Mouse (Mus musculus): ENCODE results near the gene Chmp2a. TPM values are rescaled to one million over a fixed set of nuclear protein-coding genes. Genes with fewer than 3 reads are reported as not detected.

Chmp2a gene
- polyA plus RNA-seq, 1 experiment = 128 TPM

DNA sequence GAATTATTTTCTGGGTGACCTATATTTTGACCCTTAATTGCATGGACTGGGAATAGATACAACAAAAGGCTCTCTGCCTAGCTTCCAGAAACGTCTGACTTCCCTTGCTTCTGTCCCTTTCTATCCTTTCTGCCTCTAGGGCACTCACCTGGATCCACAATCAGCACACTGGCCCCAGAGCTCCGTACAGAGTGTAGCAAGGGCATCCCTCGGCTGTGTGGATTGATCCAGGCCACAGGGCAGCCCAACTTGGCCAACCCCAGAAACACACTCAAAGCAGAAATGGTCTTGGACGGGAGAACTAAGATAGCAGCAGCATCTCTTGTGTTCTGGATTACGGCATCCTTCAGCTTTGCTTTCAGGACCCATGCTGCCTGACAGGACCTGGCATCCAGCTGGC is 37.4 kb downstream of the Chmp2a start:
- Histone ChIP-seq H3K27me3 (ENCODE audit: control insufficient read depth, insufficient read depth, insufficient read length) (no peaks in the 10 kb centered on the region), H3K79me3 (ENCODE audit: low read depth) (no peaks in the 10 kb centered on the region), H3K79me2 (ENCODE audit: control insufficient read depth, insufficient read depth) (no peaks in the 10 kb centered on the region), H3K4me3 (ENCODE audit: insufficient read depth, poor library complexity, severe bottlenecking) (no peak overlapping the region), H3K36me3 (ENCODE audit: control insufficient read depth, insufficient read depth) (no peaks in the 10 kb centered on the region), H3ac (ENCODE audit: control insufficient read depth, insufficient read length, low read depth) (no peak overlapping the region)
- no peak for TF ChIP-seq CTCF (IDR thresholded peaks at IDR 0.05; ENCODE audit: control insufficient read depth, insufficient read depth, insufficient read length)
- no peak for TF ChIP-seq CEBPB (IDR thresholded peaks at IDR 0.05; ENCODE audit: low read depth)
- TF ChIP-seq MYOG (IDR thresholded peaks at IDR 0.05; ENCODE audit: control insufficient read depth, extremely low read depth, insufficient read length) = no peak

DNA sequence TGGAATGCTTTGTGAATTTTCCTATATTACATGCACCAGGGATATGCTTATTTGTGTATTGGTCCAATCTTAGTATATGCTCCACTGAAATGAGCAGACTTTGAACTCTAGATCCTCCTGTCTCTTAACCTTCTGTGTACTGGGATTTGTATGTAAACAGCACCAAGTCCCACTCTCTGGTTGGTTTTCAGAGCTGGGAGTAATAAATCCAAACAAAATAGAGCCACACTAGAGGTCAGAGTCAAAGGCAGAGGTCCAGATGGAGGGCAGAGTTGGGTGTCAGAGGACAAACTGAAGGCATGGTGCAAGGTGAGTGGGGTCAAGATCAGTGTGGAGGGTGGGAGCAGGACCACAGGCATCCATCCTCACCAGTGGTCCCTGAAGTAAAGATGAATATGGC is 38.7 kb downstream of the Chmp2a start:
- Histone ChIP-seq H3K36me3 (ENCODE audit: control insufficient read depth, insufficient read depth) (no peaks in the 10 kb centered on the region), H3K4me3 (ENCODE audit: insufficient read depth, poor library complexity, severe bottlenecking) (no peak overlapping the region), H3K27me3 (ENCODE audit: control insufficient read depth, insufficient read depth, insufficient read length) (no peaks in the 10 kb centered on the region), H3ac (ENCODE audit: control insufficient read depth, insufficient read length, low read depth) (no peak overlapping the region), H3K79me2 (ENCODE audit: control insufficient read depth, insufficient read depth) (no peaks in the 10 kb centered on the region), H3K79me3 (ENCODE audit: low read depth) (no peaks in the 10 kb centered on the region)
- TF ChIP-seq CEBPB (IDR thresholded peaks at IDR 0.05; ENCODE audit: low read depth) (no peak), MYOG (IDR thresholded peaks at IDR 0.05; ENCODE audit: control insufficient read depth, extremely low read depth, insufficient read length) (no peak), FOSL1 (IDR thresholded peaks at IDR 0.05; ENCODE audit: insufficient read depth, low read length, poor library complexity, severe bottlenecking) (no peak), CTCF (IDR thresholded peaks at IDR 0.05; ENCODE audit: control insufficient read depth, insufficient read depth, insufficient read length) (no peak), MYOD1 (IDR thresholded peaks at IDR 0.05; ENCODE audit: control insufficient read depth, insufficient read length, low read depth) (no peak), MAX (IDR thresholded peaks at IDR 0.05) (no peak), USF1 (IDR thresholded peaks at IDR 0.05; ENCODE audit: low read depth) (no peak)

DNA sequence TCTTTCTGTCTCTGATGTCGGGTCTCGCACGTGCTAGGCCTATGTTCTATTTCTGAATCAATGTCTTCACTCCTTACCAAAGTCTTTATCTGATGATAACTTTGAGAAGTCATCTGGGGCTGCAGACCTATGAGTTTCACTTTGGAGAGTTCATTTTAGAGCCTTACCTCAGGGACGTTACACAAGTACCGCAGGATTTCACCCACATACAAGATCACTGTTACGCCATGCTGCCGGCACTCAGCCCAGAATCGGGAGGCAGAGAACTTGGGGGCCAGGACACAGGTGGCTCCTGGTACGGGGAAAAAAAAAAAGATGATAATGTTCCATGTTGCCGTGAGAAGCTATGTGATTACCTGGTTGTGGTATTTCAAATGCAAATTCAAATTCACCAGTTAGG is 41.5 kb downstream of the Chmp2a start:
- H3K79me2 ChIP-seq (ENCODE audit: control insufficient read depth, insufficient read depth) = no peaks in the 10 kb centered on the region
- H3K27me3 ChIP-seq (ENCODE audit: control insufficient read depth, insufficient read depth, insufficient read length) = no peaks in the 10 kb centered on the region
- H3ac ChIP-seq (ENCODE audit: control insufficient read depth, insufficient read length, low read depth) = no peak overlapping the region
- no peaks in the 10 kb centered on the region for H3K79me3 ChIP-seq (ENCODE audit: low read depth)
- no peaks in the 10 kb centered on the region for H3K36me3 ChIP-seq (ENCODE audit: control insufficient read depth, insufficient read depth)
- TF ChIP-seq CEBPB (IDR thresholded peaks at IDR 0.05; ENCODE audit: low read depth) (no peak), MAX (IDR thresholded peaks at IDR 0.05) (no peak), FOSL1 (IDR thresholded peaks at IDR 0.05; ENCODE audit: insufficient read depth, low read length, poor library complexity, severe bottlenecking) (no peak), USF1 (IDR thresholded peaks at IDR 0.05; ENCODE audit: low read depth) (no peak), MYOG (IDR thresholded peaks at IDR 0.05; ENCODE audit: control insufficient read depth, extremely low read depth, insufficient read length) (no peak), CTCF (IDR thresholded peaks at IDR 0.05; ENCODE audit: control insufficient read depth, insufficient read depth, insufficient read length) (no peak), MYOD1 (IDR thresholded peaks at IDR 0.05; ENCODE audit: control insufficient read depth, insufficient read length, low read depth) (no peak)
- no peak overlapping the region for H3K4me3 ChIP-seq (ENCODE audit: insufficient read depth, poor library complexity, severe bottlenecking)

DNA sequence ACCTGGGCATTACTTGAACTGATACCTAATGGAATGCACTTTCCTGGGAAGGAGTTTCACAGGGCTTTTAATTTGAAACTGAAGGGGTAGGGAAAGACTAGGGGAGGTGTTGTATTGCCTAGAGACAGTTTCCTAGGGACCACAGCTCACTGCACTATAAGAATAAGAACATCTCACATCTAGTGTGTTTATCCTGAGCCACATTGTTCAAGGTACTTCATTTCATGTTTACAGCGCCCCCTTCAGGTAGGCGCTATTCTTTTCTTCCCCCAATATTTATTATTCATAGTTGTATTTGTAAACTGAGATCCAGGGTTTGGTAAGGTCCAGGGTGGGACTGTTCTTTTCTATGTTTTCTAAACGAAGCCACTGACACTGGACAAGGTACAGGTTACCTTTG is 42.4 kb downstream of the Chmp2a start:
- H3K79me2 ChIP-seq (ENCODE audit: control insufficient read depth, insufficient read depth) = no peaks in the 10 kb centered on the region
- H3K4me3 ChIP-seq (ENCODE audit: insufficient read depth, poor library complexity, severe bottlenecking) = no peak overlapping the region
- no peaks in the 10 kb centered on the region for H3K27me3 ChIP-seq (ENCODE audit: control insufficient read depth, insufficient read depth, insufficient read length)
- no peak for TF ChIP-seq FOSL1 (IDR thresholded peaks at IDR 0.05; ENCODE audit: insufficient read depth, low read length, poor library complexity, severe bottlenecking)
- TF ChIP-seq CEBPB (IDR thresholded peaks at IDR 0.05; ENCODE audit: low read depth) = no peak
- TF ChIP-seq CTCF (IDR thresholded peaks at IDR 0.05; ENCODE audit: control insufficient read depth, insufficient read depth, insufficient read length) = no peak
- no peak for TF ChIP-seq MYOD1 (IDR thresholded peaks at IDR 0.05; ENCODE audit: control insufficient read depth, insufficient read length, low read depth)
- no peak overlapping the region for H3ac ChIP-seq (ENCODE audit: control insufficient read depth, insufficient read length, low read depth)
- H3K36me3 ChIP-seq (ENCODE audit: control insufficient read depth, insufficient read depth) = no peaks in the 10 kb centered on the region
- H3K79me3 ChIP-seq (ENCODE audit: low read depth) = no peaks in the 10 kb centered on the region

DNA sequence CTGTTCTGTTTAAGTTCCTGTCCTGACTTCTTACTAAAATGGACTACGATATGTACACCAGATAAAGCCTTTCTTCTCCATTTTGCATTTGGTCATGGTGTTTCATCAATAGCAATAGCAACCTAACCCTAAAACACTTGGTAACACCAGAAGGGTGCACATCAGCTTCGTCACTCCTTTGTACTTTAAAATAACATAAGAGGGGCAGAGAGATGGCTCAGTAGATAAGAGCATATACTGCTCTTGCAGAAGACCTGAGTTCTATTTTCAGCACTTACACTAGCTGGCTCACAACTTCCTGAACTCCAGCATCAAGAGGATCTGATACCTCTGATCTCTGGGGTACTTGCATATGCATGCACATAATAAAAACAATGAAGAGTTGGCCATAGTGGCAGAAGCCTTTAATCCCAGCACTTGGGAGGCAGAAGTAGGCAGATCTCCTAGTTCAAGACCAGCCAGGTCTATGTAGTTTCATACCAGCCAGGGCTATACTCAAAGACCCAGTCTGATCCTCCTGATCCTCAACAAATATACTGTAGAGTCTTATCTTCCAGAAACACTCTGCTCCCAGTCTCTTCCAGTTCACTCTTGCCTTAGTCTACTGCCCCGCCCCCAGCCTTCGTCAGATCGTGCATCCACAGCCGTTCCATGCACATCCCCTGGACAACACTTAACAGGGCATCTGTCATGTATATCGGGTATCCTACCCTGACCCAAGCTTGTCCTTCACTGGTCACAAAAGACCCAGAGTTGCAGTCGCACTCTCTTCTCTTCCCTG is 47.0 kb downstream of the Chmp2a start:
- no peaks in the 10 kb centered on the region for H3K79me2 ChIP-seq (ENCODE audit: control insufficient read depth, insufficient read depth)
- H3K27me3 ChIP-seq (ENCODE audit: control insufficient read depth, insufficient read depth, insufficient read length) = no peaks in the 10 kb centered on the region
- H3ac ChIP-seq (ENCODE audit: control insufficient read depth, insufficient read length, low read depth) = no peak overlapping the region
- H3K79me3 ChIP-seq (ENCODE audit: low read depth) = no peaks in the 10 kb centered on the region
- TF ChIP-seq MYOG (IDR thresholded peaks at IDR 0.05; ENCODE audit: control insufficient read depth, extremely low read depth, insufficient read length) = no peak
- TF ChIP-seq CEBPB (IDR thresholded peaks at IDR 0.05; ENCODE audit: low read depth) = no peak
- no peak for TF ChIP-seq CTCF (IDR thresholded peaks at IDR 0.05; ENCODE audit: control insufficient read depth, insufficient read depth, insufficient read length)
- TF ChIP-seq FOSL1 (IDR thresholded peaks at IDR 0.05; ENCODE audit: insufficient read depth, low read length, poor library complexity, severe bottlenecking) = no peak
- no peak for TF ChIP-seq MAX (IDR thresholded peaks at IDR 0.05)
- TF ChIP-seq MYOD1 (IDR thresholded peaks at IDR 0.05; ENCODE audit: control insufficient read depth, insufficient read length, low read depth) = no peak
- TF ChIP-seq USF1 (IDR thresholded peaks at IDR 0.05; ENCODE audit: low read depth) = no peak
- no peaks in the 10 kb centered on the region for H3K36me3 ChIP-seq (ENCODE audit: control insufficient read depth, insufficient read depth)
- H3K4me3 ChIP-seq (ENCODE audit: insufficient read depth, poor library complexity, severe bottlenecking) = no peak overlapping the region

DNA sequence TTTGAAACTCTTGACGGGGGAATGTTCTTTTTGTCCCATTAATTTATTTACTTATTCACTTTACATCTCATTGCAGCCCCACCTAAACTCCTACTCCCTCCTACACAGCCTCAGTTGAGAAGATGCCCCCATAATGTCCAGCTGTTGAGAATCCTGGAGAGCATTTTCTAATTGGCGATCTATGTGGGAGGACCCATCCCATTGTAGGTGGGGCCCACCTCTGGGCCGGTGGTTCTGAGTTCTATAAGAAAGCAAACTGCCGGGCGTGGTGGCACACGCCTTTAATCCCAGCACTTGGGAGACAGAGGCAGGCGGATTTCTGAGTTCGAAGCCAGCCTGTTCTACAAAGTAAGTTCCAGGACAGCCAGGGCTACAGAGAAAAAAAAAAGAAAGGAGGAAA is 47.7 kb downstream of the Chmp2a start:
- Histone ChIP-seq H3K4me3 (ENCODE audit: insufficient read depth, poor library complexity, severe bottlenecking) (no peak overlapping the region), H3K79me2 (ENCODE audit: control insufficient read depth, insufficient read depth) (no peaks in the 10 kb centered on the region), H3K36me3 (ENCODE audit: control insufficient read depth, insufficient read depth) (no peaks in the 10 kb centered on the region), H3K27me3 (ENCODE audit: control insufficient read depth, insufficient read depth, insufficient read length) (no peaks in the 10 kb centered on the region), H3ac (ENCODE audit: control insufficient read depth, insufficient read length, low read depth) (no peak overlapping the region), H3K79me3 (ENCODE audit: low read depth) (no peaks in the 10 kb centered on the region)
- no peak for TF ChIP-seq MYOD1 (IDR thresholded peaks at IDR 0.05; ENCODE audit: control insufficient read depth, insufficient read length, low read depth)
- TF ChIP-seq USF1 (IDR thresholded peaks at IDR 0.05; ENCODE audit: low read depth) = no peak
- TF ChIP-seq MYOG (IDR thresholded peaks at IDR 0.05; ENCODE audit: control insufficient read depth, extremely low read depth, insufficient read length) = no peak
- TF ChIP-seq FOSL1 (IDR thresholded peaks at IDR 0.05; ENCODE audit: insufficient read depth, low read length, poor library complexity, severe bottlenecking) = no peak
- TF ChIP-seq MAX (IDR thresholded peaks at IDR 0.05) = no peak
- no peak for TF ChIP-seq CEBPB (IDR thresholded peaks at IDR 0.05; ENCODE audit: low read depth)
- no peak for TF ChIP-seq CTCF (IDR thresholded peaks at IDR 0.05; ENCODE audit: control insufficient read depth, insufficient read depth, insufficient read length)
